Mouse (Mus musculus) kidney, adult 2 months (tissue): ENCODE results near the gene Arhgdib. TPM values are rescaled to one million over a fixed set of nuclear protein-coding genes. Genes with fewer than 3 reads are reported as not detected.
"Not testable (repeated sequence)": the region's sequence is repeated elsewhere in the genome, so short reads cannot be mapped to it uniquely, and the experiment has no call there.

Experiments used
- DNase-seq: peaks from one replicate; pipeline ENCODE4 v3.0.0; 2021
- H3K27ac ChIP-seq: fragments of 200-500 bp; 2 replicates; pipeline ENCODE4 v1.5.1; 2012; ENCODE audit warnings: low read depth, low read length, control low read depth, inconsistent platforms; ENCODE audit not compliant: insufficient read depth
- H3K27me3 ChIP-seq: fragments of 200-500 bp; replicated peaks from 2 replicates; pipeline ENCODE4 v1.6.1; 2012; ENCODE audit warnings: mild to moderate bottlenecking, moderate library complexity, low read length, inconsistent platforms; ENCODE audit not compliant: control insufficient read depth, insufficient read depth
- H3K36me3 ChIP-seq: fragments of 200-500 bp; 2 replicates; pipeline ENCODE4 v1.6.1; 2012; ENCODE audit warnings: mild to moderate bottlenecking, moderate library complexity, low read length, inconsistent platforms; ENCODE audit not compliant: control insufficient read depth, insufficient read depth
- H3K4me1 ChIP-seq: fragments of 200-500 bp; 2 replicates; pipeline ENCODE4 v1.6.1; 2011; ENCODE audit warnings: low read length; ENCODE audit not compliant: control insufficient read depth, insufficient read depth
- H3K4me3 ChIP-seq: fragments of 200-500 bp; 2 replicates; pipeline ENCODE4 v1.5.1; 2011; ENCODE audit warnings: mild to moderate bottlenecking, low read depth, low read length, control low read depth; ENCODE audit not compliant: insufficient read depth
- CTCF ChIP-seq: fragments of 200-500 bp; conservative IDR thresholded peaks from 2 replicates; pipeline ENCODE4 v1.5.1; 2011; ENCODE audit warnings: low read depth, mild to moderate bottlenecking, control low read depth, low read length, moderate library complexity, mixed read lengths; ENCODE audit not compliant: insufficient read depth, insufficient read length
- POLR2A ChIP-seq: fragments of 200-500 bp; IDR thresholded peaks from one replicate; pipeline ENCODE4 v1.6.1; 2011; ENCODE audit warnings: low read depth, low read length, control low read depth
- WGBS: fragments of 180-500 bp; shearing (Covaris S2); methylation state at CpG from one replicate; pipeline ENCODE4 v1.1.7; 2018; 5-methylcytosine and 5-hydroxymethylcytosine counted together
- polyA plus RNA-seq: library from polyadenylated mRNA; depleted of rRNA; stranded (reverse); fragments of >200 nt; gene quantifications from 2 replicates; pipeline ENCODE4 v1.2.3, GENCODE M21; 2012

Arhgdib gene
- polyA plus RNA-seq, 1 experiment = 77.4 TPM

DNA sequence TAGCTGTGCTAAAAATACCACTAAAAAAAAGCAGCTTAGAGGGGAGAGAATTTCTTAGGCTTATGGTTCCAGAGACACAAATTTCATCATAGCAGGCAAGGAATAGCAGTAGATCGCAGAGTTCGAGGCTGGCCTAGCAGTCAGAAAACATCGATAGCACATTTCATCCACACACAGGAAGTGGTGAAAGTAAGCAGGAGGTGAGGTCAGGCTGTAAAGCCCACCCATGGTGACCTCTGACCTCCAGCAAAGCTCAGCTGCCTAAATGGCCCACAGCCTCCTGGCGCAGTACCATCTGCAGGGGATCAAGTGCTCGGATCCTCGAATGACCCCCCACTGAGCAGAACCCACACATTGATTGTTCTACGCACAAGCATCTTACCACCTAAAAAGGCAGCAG lies 41.5 kb upstream of the Arhgdib start:
- H3K27ac ChIP-seq = no peak overlapping the region
- no peak for DNase-seq
- H3K4me3 ChIP-seq = no peak overlapping the region
- peaks cover 6% of the 10 kb centered on the region; the same call in 1 of the 2 replicates for H3K4me1 ChIP-seq
- WGBS = 70% methylated on average over 7 of the region's 7 CpGs
- H3K36me3 ChIP-seq = no peaks in the 10 kb centered on the region
- H3K27me3 ChIP-seq = no peaks in the 10 kb centered on the region
- TF ChIP-seq POLR2A = no peak

DNA sequence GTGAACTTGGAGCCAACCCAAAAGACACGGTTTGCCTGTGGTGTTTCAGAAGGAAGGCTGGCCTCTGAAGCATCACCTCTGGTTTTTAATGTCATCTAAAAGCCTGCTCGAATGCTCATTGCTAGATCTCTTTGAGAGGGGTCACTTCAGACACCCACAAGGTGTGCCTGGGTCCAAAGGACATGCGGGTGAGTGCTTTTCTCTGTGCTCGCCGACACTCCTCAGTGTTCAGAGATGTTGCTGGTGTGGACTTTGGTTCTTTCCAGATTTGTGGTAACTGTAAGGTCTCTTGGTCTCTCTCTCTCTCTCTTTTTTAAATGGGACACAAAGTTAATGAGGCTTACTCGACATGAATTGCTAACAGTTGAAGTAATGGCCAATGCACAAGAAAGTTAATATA lies 40.9 kb upstream of the Arhgdib start:
- no peaks in the 10 kb centered on the region for H3K27me3 ChIP-seq
- peak; percentile 27 for DNase-seq
- no peak overlapping the region for H3K4me3 ChIP-seq
- WGBS = 36% methylated on average over 6 of the region's 6 CpGs
- no peaks in the 10 kb centered on the region for H3K36me3 ChIP-seq
- no peak overlapping the region for H3K27ac ChIP-seq
- peaks cover 6% of the 10 kb centered on the region; the same call in 1 of the 2 replicates for H3K4me1 ChIP-seq
- no peak for TF ChIP-seq CTCF

DNA sequence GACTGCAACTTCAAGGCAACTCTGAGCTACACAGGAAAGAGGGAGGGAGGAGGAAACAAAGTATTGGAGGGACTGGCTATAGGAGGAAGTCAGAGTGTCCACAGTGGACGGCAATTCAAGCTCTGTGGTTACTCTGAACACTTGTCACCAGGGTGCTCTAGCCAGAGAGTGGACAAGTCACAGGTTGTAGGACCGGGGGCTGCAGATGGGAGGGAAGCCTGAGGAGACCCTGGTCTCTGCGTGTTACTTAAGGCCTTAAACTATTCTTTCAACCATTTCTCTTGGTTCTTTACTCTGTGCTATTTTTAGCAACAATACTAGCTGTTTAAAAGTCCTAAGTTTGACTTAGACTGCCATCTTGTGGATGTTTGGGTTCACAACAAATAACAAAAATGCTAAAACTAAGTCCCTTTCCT lies 38.6 kb upstream of the Arhgdib start:
- TF ChIP-seq CTCF (peak; percentile 32), POLR2A (no peak)
- Histone ChIP-seq H3K27me3 (no peaks in the 10 kb centered on the region), H3K36me3 (no peaks in the 10 kb centered on the region), H3K27ac (no peak overlapping the region), H3K4me3 (no peak overlapping the region), H3K4me1 (peaks cover 6% of the 10 kb centered on the region; the same call in 1 of the 2 replicates)
- WGBS = 18% methylated on average over 3 of the region's 3 CpGs
- peak; percentile 39 for DNase-seq

DNA sequence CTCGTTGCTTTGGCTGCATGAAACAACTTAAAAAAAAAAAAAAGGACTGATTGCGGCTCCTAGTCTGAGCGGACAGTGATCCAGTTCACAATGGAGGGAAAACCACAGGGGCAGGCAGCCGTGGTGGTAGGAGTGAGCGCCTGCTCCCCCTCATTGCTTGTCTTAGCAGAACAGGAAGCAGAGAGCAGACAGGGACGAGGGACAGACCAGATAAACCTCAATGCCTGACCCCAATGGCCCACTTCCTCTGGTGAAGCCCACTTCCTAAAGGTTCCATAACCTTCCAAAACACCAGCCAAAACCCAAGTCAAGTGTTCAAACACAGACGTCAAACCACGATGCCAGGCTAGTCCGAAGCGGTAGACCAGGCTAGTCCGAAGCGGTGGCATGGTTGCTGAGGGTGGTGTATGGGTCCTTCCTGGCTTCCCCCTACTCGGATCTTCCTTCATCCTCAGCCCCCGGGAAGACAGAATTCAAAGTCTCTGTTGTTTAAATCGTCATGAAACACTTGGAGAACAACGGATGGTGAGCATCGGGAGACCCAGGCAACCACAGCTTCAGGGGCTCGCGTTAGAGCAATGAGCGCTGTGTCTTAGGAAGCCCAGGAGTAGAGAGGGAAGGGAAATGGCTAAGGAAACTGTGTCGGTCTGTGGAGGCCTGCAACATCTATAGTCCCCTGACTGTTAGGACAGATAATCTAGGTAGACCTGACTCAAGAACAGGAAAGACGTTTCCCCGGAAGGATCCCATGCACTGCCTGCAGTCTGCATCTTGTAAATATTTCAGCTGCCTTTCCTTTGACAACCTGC lies 37.8 kb upstream of the Arhgdib start:
- no peak overlapping the region for H3K27ac ChIP-seq
- TF ChIP-seq POLR2A (no peak), CTCF (no peak)
- no peak for DNase-seq
- no peaks in the 10 kb centered on the region for H3K27me3 ChIP-seq
- peaks cover 6% of the 10 kb centered on the region; the same call in 1 of the 2 replicates for H3K4me1 ChIP-seq
- 79% methylated on average over 23 of the region's 23 CpGs for WGBS
- no peaks in the 10 kb centered on the region for H3K36me3 ChIP-seq
- no peak overlapping the region for H3K4me3 ChIP-seq

DNA sequence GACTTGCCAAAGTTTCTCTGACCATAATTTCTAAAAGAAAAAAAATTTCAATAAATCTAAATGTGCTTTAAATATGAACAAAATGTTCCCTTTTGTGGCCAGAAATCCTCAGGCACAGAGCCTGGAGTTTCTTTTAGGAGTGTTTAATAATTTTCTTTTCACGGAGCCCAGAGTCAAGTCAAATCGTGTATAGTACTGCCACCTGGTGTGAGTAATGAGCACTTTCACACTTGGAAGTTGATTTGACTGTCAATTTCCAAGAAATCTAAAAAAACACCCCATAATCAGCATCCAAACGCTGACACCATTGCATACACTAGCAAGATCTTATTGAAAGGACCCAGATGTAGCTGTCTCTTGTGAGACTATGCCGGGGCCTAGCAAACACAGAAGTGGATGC lies 27.2 kb upstream of the Arhgdib start:
- DNase-seq = peak; percentile 47
- not testable (repeated sequence) for H3K27ac ChIP-seq, H3K27me3 ChIP-seq, H3K4me1 ChIP-seq, H3K4me3 ChIP-seq, H3K36me3 ChIP-seq
- 0 out of 2 replicates have a peak, but pooled peaks have one; percentile 23 for TF ChIP-seq CTCF
- 25% methylated on average over 4 of the region's 4 CpGs for WGBS

DNA sequence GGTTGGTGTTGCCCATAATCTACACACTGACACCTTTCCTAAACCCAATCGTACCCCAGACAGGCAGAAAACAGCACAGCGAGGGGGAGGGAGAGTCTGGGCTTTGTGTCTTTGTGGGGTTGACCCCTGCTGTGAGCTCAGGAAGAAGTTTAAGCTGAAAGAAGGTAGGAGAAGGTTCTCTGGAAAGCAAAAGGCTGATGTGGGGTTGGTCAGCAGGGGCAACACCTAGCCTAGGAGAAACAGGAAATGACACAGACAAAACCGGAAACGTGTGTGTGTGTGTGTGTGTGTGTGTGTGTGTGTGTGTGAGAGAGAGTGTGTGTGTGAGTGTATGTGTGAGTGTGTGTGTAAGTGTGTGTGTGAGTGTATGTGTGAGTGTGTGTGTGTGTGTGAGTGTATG lies 25.8 kb upstream of the Arhgdib start:
- DNase-seq = no peak
- Histone ChIP-seq H3K27ac (no peak overlapping the region), H3K4me1 (no peaks in the 10 kb centered on the region), H3K36me3 (no peaks in the 10 kb centered on the region), H3K27me3 (no peaks in the 10 kb centered on the region), H3K4me3 (no peak overlapping the region)
- 72% methylated on average over 4 of the region's 4 CpGs for WGBS
- no peak for TF ChIP-seq POLR2A
- no peak for TF ChIP-seq CTCF

DNA sequence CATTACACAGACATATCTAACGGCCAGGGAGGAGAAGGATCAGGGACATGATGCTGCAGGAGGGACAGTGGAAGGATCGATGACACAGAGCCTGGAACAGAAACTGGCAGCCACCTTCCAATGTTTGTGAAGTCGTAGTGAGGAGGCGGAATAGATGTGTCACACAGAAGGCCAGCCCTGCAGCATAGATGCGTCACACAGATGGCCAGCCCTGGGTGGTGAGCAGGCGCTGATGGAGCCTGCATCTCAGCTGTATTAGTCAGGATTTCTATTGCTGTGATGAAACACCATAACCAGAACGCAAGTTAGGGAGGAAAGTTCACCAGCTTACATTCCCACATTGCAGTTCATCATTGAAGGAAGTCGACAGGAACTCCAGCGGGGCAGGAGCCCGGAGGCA lies 24.2 kb upstream of the Arhgdib start:
- TF ChIP-seq CTCF = no peak
- TF ChIP-seq POLR2A = no peak
- 75% methylated on average over 10 of the region's 10 CpGs for WGBS
- H3K27me3 ChIP-seq = no peaks in the 10 kb centered on the region
- no peaks in the 10 kb centered on the region for H3K36me3 ChIP-seq
- no peak for DNase-seq
- H3K4me1 ChIP-seq = no peaks in the 10 kb centered on the region
- no peak overlapping the region for H3K27ac ChIP-seq
- no peak overlapping the region for H3K4me3 ChIP-seq
